Mouse (Mus musculus): Measurements from ENCODE around the gene Sema3b.
A peak's percentile ranks its signal among the peaks of the same experiment; 100 is the strongest.
"Not testable (repeated sequence)": the region's sequence is repeated elsewhere in the genome, so short reads cannot be mapped to it uniquely, and the experiment has no call there.

Sema3b gene

DNA sequence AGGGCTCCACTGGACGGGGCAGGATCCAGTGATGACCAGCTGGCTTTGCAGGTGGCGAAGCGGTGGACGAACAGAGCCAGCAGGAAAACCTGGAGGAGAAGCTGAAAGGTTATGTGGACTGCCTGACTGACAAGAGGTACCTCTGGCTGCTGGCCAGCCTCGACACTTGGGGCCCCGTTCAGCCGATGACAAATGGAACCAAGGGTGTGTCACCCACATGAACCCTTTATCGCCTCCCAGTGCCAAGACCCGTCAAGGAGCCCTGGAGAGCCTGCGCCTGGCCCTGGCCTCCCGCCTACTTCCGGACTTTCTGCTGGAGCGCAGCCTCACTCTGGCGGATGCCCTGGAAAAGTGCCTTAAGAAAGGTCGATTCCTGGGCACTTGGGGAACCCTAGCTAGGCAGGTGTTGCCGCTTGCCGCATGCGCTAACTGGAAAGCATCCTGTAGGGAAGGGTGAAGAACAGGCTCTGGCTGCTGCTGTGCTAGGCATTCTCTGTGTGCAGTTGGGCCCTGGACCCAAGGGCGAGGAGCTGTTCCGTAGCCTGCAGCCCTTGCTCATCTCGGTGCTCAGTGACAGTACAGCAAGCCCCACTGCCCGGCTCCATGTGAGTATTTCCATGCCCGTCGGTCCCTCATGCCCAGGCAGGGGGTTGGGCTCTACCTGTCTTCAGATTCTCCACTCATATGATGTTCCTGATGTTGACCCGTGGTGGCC, 18.8 kb downstream of the Sema3b start:
- DNase-seq (ENCODE audit: low spot score), result no peak

GRCm38 (mm10) chr9:107587833-107588639, 21.0 kb downstream of the Sema3b start:
- no peak for DNase-seq (ENCODE audit: low spot score)

GRCm38 (mm10) chr9:107586974-107587832, 21.8 kb downstream of the Sema3b start, which contains the start of gene Ifrd2:
Gene Ifrd2 (plus strand): TSS chr9:107587642.
- peak; percentile 97 for DNase-seq (ENCODE audit: low spot score)

DNA sequence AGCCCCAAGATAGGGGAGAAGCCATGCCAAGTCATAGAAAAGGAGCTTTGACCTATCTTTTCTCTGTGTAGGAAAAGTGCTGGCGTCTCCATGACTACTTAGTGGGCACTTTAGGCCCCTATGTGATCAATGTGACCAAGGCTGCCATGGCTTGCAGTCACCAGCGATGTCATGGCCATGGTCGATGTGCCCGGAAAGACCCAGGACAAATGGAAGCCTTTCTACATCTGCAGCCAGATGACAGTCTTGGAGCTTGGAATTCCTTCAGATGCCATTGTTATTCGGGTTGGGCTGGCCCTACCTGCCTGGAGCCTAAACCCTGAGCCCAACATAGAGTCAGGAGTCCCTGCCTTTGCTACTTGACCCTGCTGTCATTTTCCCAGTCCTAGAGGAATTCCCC, 22.5 kb downstream of the Sema3b start:
- no peak for DNase-seq (ENCODE audit: low spot score)

DNA sequence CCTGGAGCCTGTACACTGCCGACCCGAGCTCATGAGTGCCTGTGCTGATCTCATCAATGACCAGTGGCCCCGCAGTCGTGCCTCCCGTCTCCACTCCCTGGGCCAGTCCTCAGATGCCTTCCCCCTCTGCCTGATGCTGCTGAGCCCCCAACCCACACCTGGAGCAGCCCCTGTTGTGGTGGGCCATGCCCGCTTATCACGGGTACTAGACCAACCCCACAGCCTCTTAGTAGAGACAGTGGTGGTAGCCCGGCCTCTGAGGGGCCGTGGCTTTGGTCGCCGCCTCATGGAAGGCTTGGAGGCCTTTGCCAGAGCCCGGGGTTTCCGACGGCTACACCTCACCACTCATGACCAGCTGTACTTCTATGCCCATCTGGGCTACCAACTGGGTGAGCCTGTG, 25.9 kb downstream of the Sema3b start:
- no peak for DNase-seq (ENCODE audit: low spot score)

- no peak for DNase-seq (ENCODE audit: low spot score)
Observed at GRCm38 (mm10) chr9:107582509-107583062, 26.4 kb downstream of the Sema3b start.

DNA sequence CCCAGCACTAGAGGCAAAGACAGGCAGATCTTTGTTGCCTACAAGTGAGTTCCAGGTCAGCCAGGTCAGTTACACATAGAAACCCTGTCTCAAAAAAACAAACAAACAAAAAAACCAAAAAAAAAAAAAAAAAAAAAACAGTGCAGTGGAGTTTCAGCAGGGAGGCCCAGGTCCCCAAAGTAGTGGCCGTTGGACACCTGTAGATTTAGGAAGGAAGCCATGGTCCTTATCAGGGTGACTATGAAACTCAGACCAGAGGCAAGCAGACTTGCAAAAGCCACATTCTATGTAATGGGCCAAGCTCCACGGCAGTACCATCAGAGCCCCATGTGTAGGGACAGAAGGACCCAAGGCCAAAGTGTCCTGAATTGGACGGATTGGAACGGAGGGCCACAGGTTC, 27.4 kb downstream of the Sema3b start:
- DNase-seq (ENCODE audit: low spot score), result no peak

DNA sequence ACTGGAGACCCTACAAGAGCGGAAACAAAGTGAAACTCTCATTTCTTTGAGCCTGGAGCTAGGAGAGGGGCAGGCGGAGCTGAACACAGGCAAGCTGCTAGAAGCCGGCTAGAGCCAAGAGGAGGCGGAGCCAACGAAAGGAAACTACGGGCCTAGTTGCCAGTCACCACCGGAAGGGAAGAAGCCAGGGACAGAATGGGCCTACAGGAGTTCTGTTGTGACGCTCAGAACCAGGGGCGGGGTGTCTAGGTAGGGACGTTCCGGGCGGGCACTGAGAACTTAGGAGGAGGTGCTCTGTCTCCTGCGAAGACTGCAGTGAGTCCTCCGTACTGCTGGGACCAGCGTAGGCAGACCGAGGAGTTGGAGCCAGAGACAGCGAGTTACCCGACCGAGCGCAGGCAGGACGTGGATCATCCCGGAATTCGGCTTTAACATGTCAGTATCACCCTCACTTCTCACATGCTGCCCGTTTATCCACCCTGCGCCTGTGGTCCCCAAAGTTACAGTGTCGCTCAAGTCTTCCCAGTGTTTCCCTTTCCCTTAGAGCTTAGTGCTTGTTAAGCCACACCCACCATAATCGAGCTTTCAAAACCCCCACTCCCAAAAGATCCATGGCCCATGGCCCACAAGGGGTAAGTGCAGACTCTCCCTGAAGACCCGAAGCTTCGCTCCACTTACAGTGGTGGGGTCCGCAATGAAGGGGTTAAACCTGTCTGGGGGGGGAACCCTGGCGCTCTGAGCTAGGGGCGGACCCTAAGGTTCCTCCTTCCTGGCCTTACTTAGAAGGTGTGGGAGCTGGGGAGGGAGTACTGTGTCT, 28.3 kb downstream of the Sema3b start, which contains the start of gene Hyal3:
Gene Hyal3 (plus strand): TSS at position 318 of the 817 bp plus-strand sequence.
- DNase-seq (ENCODE audit: low spot score), result peak; percentile 82

GRCm38 (mm10) chr9:107579023-107579900, 29.8 kb downstream of the Sema3b start:
- no peak for DNase-seq (ENCODE audit: low spot score)

GRCm38 (mm10) chr9:107578587-107578986, 30.4 kb downstream of the Sema3b start, which contains the start of gene Naa80:
Gene Naa80 (plus strand): TSS chr9:107578887.
- no peak for DNase-seq (ENCODE audit: low spot score)

DNA sequence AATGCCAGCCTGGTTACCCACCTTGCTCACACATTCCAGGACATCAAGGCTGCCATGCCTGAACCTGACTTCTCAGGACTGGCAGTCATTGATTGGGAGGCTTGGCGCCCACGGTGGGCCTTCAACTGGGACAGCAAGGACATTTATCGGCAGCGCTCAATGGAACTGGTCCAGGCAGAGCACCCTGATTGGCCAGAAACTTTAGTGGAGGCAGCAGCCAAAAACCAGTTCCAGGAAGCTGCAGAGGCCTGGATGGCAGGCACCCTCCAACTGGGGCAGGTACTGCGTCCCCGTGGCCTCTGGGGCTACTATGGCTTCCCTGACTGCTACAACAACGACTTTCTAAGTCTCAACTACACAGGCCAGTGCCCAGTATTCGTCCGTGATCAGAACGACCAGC, 31.2 kb downstream of the Sema3b start:
- DNase-seq (ENCODE audit: low spot score), result no peak

GRCm38 (mm10) chr9:107576357-107577107, 32.5 kb downstream of the Sema3b start, which contains the start of gene Hyal1:
Gene Hyal1 (plus strand): TSS chr9:107576927.
- DNase-seq (ENCODE audit: low spot score), result no peak

GRCm38 (mm10) chr9:107575579-107576356, 33.3 kb downstream of the Sema3b start:
- no peak for DNase-seq (ENCODE audit: low spot score)

DNA sequence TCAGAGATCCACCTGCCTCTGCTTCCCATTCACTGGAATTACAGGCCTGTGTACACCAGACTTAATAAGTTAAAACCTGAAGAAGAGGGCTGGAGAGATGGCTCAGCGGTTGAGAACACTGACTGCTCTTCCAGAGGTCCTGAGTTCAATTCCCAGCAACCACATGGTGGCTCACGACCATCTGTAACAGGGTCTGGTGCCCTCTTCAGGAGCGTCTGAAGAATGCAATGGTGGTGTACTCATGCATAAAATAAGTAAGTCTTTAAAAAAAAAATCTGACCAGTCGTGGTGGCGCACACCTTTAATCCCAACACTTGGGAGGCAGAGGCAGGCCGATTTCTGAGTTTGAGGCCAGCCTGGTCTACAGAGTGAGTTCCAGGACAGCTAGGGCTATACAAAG, 35.3 kb downstream of the Sema3b start:
- DNase-seq (ENCODE audit: low spot score), result not testable (repeated sequence)

GRCm38 (mm10) chr9:107572327-107572662, 36.7 kb downstream of the Sema3b start:
- DNase-seq (ENCODE audit: low spot score), result no peak

GRCm38 (mm10) chr9:107571534-107572326, 37.3 kb downstream of the Sema3b start:
- no peak for DNase-seq (ENCODE audit: low spot score)

GRCm38 (mm10) chr9:107570845-107571244, 38.2 kb downstream of the Sema3b start:
- DNase-seq (ENCODE audit: low spot score), result no peak

DNA sequence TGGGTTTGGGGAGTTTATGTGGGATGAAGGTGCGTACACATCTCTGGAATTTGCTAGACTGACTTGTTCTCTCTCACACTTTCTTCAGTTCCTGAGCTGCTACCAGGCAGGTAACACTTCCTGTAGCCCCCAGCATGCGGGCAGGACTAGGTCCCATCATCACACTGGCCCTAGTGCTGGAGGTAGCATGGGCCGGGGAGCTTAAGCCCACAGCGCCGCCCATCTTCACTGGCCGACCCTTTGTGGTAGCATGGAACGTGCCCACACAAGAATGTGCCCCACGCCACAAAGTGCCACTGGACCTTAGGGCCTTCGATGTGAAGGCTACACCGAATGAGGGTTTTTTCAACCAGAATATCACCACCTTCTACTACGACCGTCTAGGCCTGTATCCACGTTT, 39.0 kb downstream of the Sema3b start:
- no peak for DNase-seq (ENCODE audit: low spot score)

All from layer of hippocampus, adult 9-10 months (tissue).